Mouse (Mus musculus): ENCODE results near the gene Paqr8.
"Not testable (repeated sequence)": the region's sequence is repeated elsewhere in the genome, so short reads cannot be mapped to it uniquely, and the experiment has no call there.

The Paqr8 gene

GRCm38 (mm10) chr1:20912115-20912514 is 21.7 kb downstream of the Paqr8 start:
- DNase-seq (ENCODE audit: low read depth) = no peak

- DNase-seq (ENCODE audit: low read depth) = no peak
Measured at GRCm38 (mm10) chr1:20912527-20913171, 22.2 kb downstream of the Paqr8 start.

GRCm38 (mm10) chr1:20914769-20915168 is 24.4 kb downstream of the Paqr8 start:
- DNase-seq (ENCODE audit: low read depth) = no peak

- no peak for DNase-seq (ENCODE audit: low read depth)
Measured at GRCm38 (mm10) chr1:20915608-20916007, 25.2 kb downstream of the Paqr8 start.

- DNase-seq (ENCODE audit: low read depth) = no peak
Measured at GRCm38 (mm10) chr1:20917496-20918050, 27.2 kb downstream of the Paqr8 start.

GRCm38 (mm10) chr1:20919728-20920127 is 29.3 kb downstream of the Paqr8 start:
- no peak for DNase-seq (ENCODE audit: low read depth)

GRCm38 (mm10) chr1:20921081-20921528 is 30.7 kb downstream of the Paqr8 start:
- DNase-seq (ENCODE audit: low read depth) = no peak

- peak; percentile 69 for DNase-seq (ENCODE audit: low read depth)
Measured at GRCm38 (mm10) chr1:20922612-20923399, 32.4 kb downstream of the Paqr8 start.

- not testable (repeated sequence) for DNase-seq (ENCODE audit: low read depth)
Measured at GRCm38 (mm10) chr1:20925324-20925723, 34.9 kb downstream of the Paqr8 start.

GRCm38 (mm10) chr1:20925926-20926325 is 35.5 kb downstream of the Paqr8 start:
- no peak for DNase-seq (ENCODE audit: low read depth)

- no peak for DNase-seq (ENCODE audit: low read depth)
Measured at GRCm38 (mm10) chr1:20926376-20926775, 36.0 kb downstream of the Paqr8 start.

GRCm38 (mm10) chr1:20928487-20928886 is 38.1 kb downstream of the Paqr8 start:
- DNase-seq (ENCODE audit: low read depth) = no peak

GRCm38 (mm10) chr1:20933457-20933856 is 43.1 kb downstream of the Paqr8 start:
- DNase-seq (ENCODE audit: low read depth) = peak; percentile 85

- no peak for DNase-seq (ENCODE audit: low read depth)
Measured at GRCm38 (mm10) chr1:20935106-20935505, 44.7 kb downstream of the Paqr8 start.

GRCm38 (mm10) chr1:20939046-20939445 is 48.6 kb downstream of the Paqr8 start:
- DNase-seq (ENCODE audit: low read depth) = peak; percentile 89

- DNase-seq (ENCODE audit: low read depth) = no peak
Measured at GRCm38 (mm10) chr1:20940151-20940550, 49.7 kb downstream of the Paqr8 start.

- no peak for DNase-seq (ENCODE audit: low read depth)
Measured at GRCm38 (mm10) chr1:20941322-20941721, 50.9 kb downstream of the Paqr8 start.

- no peak for DNase-seq (ENCODE audit: low read depth)
Measured at GRCm38 (mm10) chr1:20941857-20942256, 51.5 kb downstream of the Paqr8 start.

- DNase-seq (ENCODE audit: low read depth) = peak; percentile 33
Measured at GRCm38 (mm10) chr1:20943016-20943415, 52.6 kb downstream of the Paqr8 start.

- DNase-seq (ENCODE audit: low read depth) = peak; percentile 98
Measured at GRCm38 (mm10) chr1:20951300-20951763, 60.9 kb downstream of the Paqr8 start, which contains the start of gene Efhc1. Efhc1 (plus strand) TSS chr1:20951626.

GRCm38 (mm10) chr1:20951799-20952198 is 61.4 kb downstream of the Paqr8 start:
- no peak for DNase-seq (ENCODE audit: low read depth)

- no peak for DNase-seq (ENCODE audit: low read depth)
Measured at GRCm38 (mm10) chr1:20954876-20955275, 64.5 kb downstream of the Paqr8 start.

GRCm38 (mm10) chr1:20969642-20970041 is 79.2 kb downstream of the Paqr8 start:
- no peak for DNase-seq (ENCODE audit: low read depth)
